Mouse (Mus musculus) stomach, embryonic 14.5 days (tissue): ENCODE results near the gene Pde4c. TPM values are rescaled to one million over a fixed set of nuclear protein-coding genes. Genes with fewer than 3 reads are reported as not detected.

Experiments
- ATAC-seq: fragments of 200-750 bp; cut with Nextera tagmentation; 2 replicates; pipeline ENCODE4 v1.8.0; 2017; ENCODE audit warnings: low read depth, moderate TSS enrichment; ENCODE audit not compliant: insufficient number of reproducible peaks, insufficient read depth, low FRiP score
- H3K27ac ChIP-seq: fragments of 300-500 bp; sonication (generic); 2 replicates; pipeline ENCODE4 v1.5.1; 2014; ENCODE audit warnings: mild to moderate bottlenecking, low read length, moderate library complexity, mixed read lengths
- H3K27me3 ChIP-seq: fragments of 300-500 bp; sonication (generic); 2 replicates; pipeline ENCODE4 v1.6.1; 2014; ENCODE audit warnings: low read length, control low read depth, mixed read lengths; ENCODE audit not compliant: control insufficient read depth, insufficient read depth
- H3K36me3 ChIP-seq: fragments of 300-500 bp; sonication (generic); 2 replicates; pipeline ENCODE4 v1.6.1; 2014; ENCODE audit warnings: mild to moderate bottlenecking, control low read depth, low read length, moderate library complexity, mixed read lengths; ENCODE audit not compliant: control insufficient read depth, insufficient read depth
- H3K4me1 ChIP-seq: fragments of 300-500 bp; sonication (generic); 2 replicates; pipeline ENCODE4 v1.6.1; 2014; ENCODE audit warnings: low read length, control low read depth, mixed read lengths; ENCODE audit not compliant: control insufficient read depth, insufficient read depth
- H3K4me2 ChIP-seq: fragments of 300-500 bp; sonication (generic); replicated peaks from 2 replicates; pipeline ENCODE4 v1.6.1; 2014; ENCODE audit warnings: low read depth, low read length, control low read depth
- H3K4me3 ChIP-seq: fragments of 300-500 bp; sonication (generic); 2 replicates; pipeline ENCODE4 v1.5.1; 2014; ENCODE audit warnings: low read depth, low read length, control low read depth
- H3K9ac ChIP-seq: fragments of 300-500 bp; sonication (generic); replicated peaks from 2 replicates; pipeline ENCODE4 v1.6.1; 2014; ENCODE audit warnings: low read depth, mild to moderate bottlenecking, control low read depth, low read length, moderate library complexity, mixed read lengths
- H3K9me3 ChIP-seq: fragments of 300-500 bp; sonication (generic); 2 replicates; pipeline ENCODE4 v1.6.1; 2016; ENCODE audit warnings: low read depth, low read length, control low read depth; ENCODE audit not compliant: control insufficient read depth
- WGBS: fragments of 180-500 bp; shearing (Covaris S2); extraction: QIAGEN DNeasy Blood & Tissue Kit; methylation state at CpG from one replicate; pipeline ENCODE4 v1.1.7; 2014; 5-methylcytosine and 5-hydroxymethylcytosine counted together
- polyA plus RNA-seq: library from polyadenylated mRNA; unstranded; fragments of >200 nt; fragmentation: Nextera tagmentation; extraction: Ambion mirVana; gene quantifications from 2 replicates; pipeline ENCODE4 v1.2.1, GENCODE M21; 2014

Gene Pde4c
- polyA plus RNA-seq, 1 experiment from 2014 or later = 0.29 TPM

DNA sequence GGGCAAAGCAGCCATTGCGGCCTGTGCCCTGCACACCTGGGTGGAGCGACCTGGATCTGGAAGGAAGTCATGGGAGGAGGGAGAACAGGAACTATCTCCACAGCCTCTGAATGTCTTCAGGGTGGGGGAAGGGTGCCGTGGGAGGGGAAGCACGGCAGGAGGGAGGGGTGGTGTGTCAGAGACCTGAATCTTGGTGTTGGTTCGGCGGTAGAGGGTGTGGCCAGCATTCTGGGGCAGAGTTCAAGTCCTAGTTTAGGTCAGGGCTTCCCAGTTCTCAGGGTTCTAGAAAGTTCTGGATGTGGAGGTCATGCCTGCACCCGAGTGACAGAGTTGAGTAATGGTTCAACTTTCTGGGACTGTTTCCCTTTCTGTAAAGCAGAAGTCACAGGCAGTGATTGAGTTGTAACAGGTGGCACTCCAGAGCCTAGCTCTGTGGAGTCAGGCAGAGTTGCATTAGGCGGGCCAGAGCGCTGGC is 3.7 kb upstream of the Pde4c start:
- 48% methylated on average over 9 of the region's 9 CpGs for WGBS
- ATAC-seq = no peak

DNA sequence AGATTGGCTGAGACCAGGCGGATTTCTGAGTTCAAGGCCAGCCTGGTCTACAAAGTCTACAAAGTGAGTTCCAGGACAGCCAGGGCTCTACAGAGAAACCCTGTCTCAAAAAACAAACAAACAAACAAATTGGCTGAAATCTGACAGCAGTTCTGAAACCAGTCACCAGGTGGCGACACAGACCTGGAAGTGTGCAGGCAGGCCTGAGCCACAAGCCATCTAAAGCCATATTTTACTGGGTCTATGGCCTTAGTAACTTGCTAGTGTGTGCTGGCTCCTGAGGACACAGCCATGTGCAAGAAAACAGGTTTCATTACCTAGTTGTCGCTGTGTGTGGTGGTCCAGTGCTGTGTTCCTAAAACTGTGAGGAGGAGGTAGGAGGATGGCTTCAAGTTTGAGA is 2.8 kb upstream of the Pde4c start:
- no peaks in the 10 kb centered on the region for H3K4me1 ChIP-seq
- no peaks in the 10 kb centered on the region for H3K36me3 ChIP-seq
- no peak overlapping the region for H3K9ac ChIP-seq
- WGBS = 2% methylated on average over 3 of the region's 3 CpGs
- no peaks in the 10 kb centered on the region for H3K27me3 ChIP-seq
- H3K4me2 ChIP-seq = no peak overlapping the region
- no peaks in the 10 kb centered on the region for H3K9me3 ChIP-seq
- no peak overlapping the region for H3K27ac ChIP-seq
- no peak overlapping the region for H3K4me3 ChIP-seq
- ATAC-seq = no peak

More for the DNA sequence above, 3.7 kb upstream of the Pde4c start:
- no peak overlapping the region for H3K9ac ChIP-seq
- no peak overlapping the region for H3K4me2 ChIP-seq
- H3K4me3 ChIP-seq = no peak overlapping the region
- no peaks in the 10 kb centered on the region for H3K4me1 ChIP-seq
- no peak overlapping the region for H3K27ac ChIP-seq
- H3K9me3 ChIP-seq = no peaks in the 10 kb centered on the region
- no peaks in the 10 kb centered on the region for H3K27me3 ChIP-seq
- no peaks in the 10 kb centered on the region for H3K36me3 ChIP-seq

DNA sequence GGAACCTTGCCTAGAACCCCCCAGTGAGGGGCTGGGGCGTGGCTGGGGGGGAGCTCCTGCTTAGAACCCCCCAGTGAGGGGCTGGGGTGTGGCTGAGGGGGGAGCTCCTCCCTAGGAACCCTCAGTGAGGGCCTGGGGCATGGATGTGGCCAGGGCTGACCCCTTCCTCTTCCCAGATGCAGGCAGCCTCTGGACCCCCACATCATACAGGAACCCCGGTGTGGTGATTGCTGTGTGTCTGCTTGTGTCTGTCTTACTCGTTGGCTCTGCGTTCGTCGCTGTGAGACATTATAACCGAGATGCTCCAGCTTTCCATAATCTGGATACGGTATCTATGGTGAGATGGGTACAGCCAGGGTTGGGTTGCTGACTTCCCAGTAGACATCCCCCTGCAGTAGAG is 1.9 kb upstream of the Pde4c start:
- Histone ChIP-seq H3K4me3 (no peak overlapping the region), H3K9ac (no peak overlapping the region; the same call in 1 of the 2 replicates), H3K36me3 (no peaks in the 10 kb centered on the region), H3K27me3 (no peaks in the 10 kb centered on the region), H3K9me3 (no peaks in the 10 kb centered on the region), H3K4me2 (no peak overlapping the region), H3K27ac (no peak overlapping the region), H3K4me1 (no peaks in the 10 kb centered on the region)
- no peak for ATAC-seq
- 83% methylated on average over 8 of the region's 8 CpGs for WGBS

DNA sequence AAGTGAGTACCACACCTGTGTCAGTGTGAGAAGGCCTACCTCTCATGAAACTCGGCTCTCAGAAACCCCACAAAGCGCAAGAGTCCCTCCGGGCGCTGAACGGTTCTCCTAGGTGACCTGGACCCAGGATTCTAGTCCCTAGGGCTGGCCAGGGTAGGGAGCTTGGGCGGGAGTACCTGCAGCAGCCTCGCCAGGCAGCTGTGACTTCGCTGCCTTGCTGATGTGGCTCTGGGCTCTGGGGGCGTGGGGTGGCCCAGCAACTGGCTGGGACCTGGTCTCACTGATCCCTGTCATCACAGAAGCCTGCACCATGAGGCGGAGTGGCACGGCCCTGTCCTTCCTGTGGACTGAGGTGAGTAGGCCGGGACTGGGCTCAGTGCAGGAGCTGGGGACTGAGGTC is 696 bp downstream of the Pde4c start:
- Histone ChIP-seq H3K27ac (no peak overlapping the region), H3K4me2 (no peak overlapping the region), H3K27me3 (0 out of 2 replicates have a peak, but pooled peaks cover 4% of the 10 kb centered on the region), H3K9me3 (no peaks in the 10 kb centered on the region), H3K36me3 (no peaks in the 10 kb centered on the region), H3K4me3 (no peak overlapping the region), H3K9ac (no peak overlapping the region), H3K4me1 (no peaks in the 10 kb centered on the region)
- ATAC-seq = no peak
- WGBS = 68% methylated on average over 12 of the region's 12 CpGs

DNA sequence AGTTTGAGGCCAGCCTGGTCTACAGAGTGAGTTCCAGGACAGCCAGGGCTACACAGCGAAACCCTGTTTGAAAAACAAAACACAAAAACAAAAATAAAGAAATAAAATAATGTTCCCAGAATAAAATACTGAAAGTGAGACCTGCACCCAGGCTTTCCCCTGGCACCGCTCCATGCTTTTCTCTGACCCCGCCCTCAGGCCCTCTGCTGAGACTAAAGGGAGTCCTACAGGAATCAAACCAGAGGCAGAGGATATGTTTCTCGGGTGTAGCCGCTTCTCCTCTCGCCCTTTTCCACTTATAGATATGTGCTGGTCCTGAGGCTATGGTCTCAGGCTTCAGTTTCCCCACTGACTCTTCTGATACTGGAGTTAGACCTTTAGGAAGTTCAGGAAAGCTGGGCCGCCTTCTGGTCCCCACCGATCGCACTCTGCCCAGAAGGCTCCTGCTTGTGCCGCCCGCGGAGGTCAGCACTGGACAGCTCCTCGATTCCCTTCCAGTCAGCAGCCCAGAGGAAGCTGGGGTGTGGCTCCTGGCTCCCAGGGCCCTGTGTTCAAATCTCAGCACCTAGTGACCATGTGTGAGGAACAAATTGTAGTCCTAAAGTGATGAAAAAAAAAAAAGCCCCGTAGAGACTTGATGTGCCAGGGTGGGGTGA is 2.4 kb downstream of the Pde4c start:
- no peak for ATAC-seq
- no peak overlapping the region for H3K4me3 ChIP-seq
- no peak overlapping the region for H3K4me2 ChIP-seq
- H3K36me3 ChIP-seq = no peaks in the 10 kb centered on the region
- WGBS = 24% methylated on average over 14 of the region's 14 CpGs
- no peaks in the 10 kb centered on the region for H3K4me1 ChIP-seq
- H3K27ac ChIP-seq = no peak overlapping the region
- no peak overlapping the region for H3K9ac ChIP-seq
- H3K27me3 ChIP-seq = 0 out of 2 replicates have a peak, but pooled peaks cover 4% of the 10 kb centered on the region
- H3K9me3 ChIP-seq = no peaks in the 10 kb centered on the region

DNA sequence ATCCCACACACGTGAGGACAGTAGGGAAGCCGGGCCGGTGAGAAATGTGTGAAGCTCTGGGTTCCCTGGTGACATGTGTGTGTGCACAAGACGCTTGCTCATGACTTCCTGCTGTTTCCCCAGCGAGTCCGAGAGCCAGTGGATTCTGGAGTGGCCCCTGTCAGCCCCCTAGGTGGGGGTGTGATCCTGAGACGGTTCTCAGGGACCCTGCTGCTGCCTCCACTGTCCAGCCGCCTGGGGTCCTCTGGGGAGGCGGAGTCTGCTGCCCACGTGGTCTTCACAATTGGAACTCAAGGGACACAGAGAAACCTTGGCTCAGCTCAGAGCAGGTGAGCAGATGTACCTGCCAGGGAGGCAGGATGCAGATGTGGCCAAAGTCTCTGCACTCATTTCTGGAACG is 3.2 kb downstream of the Pde4c start:
- H3K36me3 ChIP-seq = no peaks in the 10 kb centered on the region
- 43% methylated on average over 11 of the region's 11 CpGs for WGBS
- no peaks in the 10 kb centered on the region for H3K4me1 ChIP-seq
- no peak overlapping the region for H3K9ac ChIP-seq
- H3K4me3 ChIP-seq = no peak overlapping the region
- no peak overlapping the region for H3K4me2 ChIP-seq
- H3K27me3 ChIP-seq = 0 out of 2 replicates have a peak, but pooled peaks cover 4% of the 10 kb centered on the region
- ATAC-seq = no peak
- no peaks in the 10 kb centered on the region for H3K9me3 ChIP-seq
- H3K27ac ChIP-seq = no peak overlapping the region

DNA sequence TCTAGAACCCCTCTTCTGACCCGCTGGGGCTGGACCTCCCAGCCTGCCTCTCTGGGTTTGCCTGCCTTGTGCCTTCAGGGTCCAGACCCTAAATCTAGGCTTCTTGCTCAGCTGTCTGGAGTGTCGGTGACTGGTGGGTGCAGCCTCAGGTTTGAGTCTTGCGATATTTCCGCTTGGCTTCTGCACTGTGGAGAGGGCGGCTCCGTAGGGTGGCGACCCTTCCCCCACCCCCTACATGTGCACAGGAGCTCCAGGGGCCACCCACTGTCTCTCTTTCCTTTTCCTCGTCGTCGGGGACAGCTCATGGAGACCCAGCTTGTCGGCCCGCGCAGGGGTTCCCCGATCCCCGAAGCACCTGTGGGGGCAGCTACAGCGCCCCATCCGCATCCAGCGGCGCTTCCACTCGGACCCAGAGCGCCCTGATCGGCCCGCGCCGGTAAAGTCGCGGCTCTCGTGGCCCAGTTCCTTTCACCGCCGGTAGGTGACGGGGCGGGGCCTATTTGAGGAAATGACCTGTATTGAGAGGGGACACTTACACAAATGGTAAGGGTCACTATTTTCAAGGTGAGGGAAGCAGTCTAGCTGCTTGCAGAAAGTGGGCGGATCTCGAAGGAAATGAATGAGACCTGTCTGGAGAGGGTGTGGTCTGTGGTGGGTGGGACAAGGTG is 6.4 kb downstream of the Pde4c start:
- H3K4me1 ChIP-seq = no peaks in the 10 kb centered on the region
- 0 out of 2 replicates have a peak, but pooled peaks have one; percentile 54 for ATAC-seq
- H3K4me2 ChIP-seq = peak overlapping the region; percentile 39
- H3K27ac ChIP-seq = no peak overlapping the region
- H3K9ac ChIP-seq = no peak overlapping the region
- no peaks in the 10 kb centered on the region for H3K36me3 ChIP-seq
- H3K27me3 ChIP-seq = 0 out of 2 replicates have a peak, but pooled peaks cover 4% of the 10 kb centered on the region
- H3K9me3 ChIP-seq = no peaks in the 10 kb centered on the region
- WGBS = 4% methylated on average over 34 of the region's 34 CpGs
- peak overlapping the region; percentile 20; the same call in 1 of the 2 replicates for H3K4me3 ChIP-seq

DNA sequence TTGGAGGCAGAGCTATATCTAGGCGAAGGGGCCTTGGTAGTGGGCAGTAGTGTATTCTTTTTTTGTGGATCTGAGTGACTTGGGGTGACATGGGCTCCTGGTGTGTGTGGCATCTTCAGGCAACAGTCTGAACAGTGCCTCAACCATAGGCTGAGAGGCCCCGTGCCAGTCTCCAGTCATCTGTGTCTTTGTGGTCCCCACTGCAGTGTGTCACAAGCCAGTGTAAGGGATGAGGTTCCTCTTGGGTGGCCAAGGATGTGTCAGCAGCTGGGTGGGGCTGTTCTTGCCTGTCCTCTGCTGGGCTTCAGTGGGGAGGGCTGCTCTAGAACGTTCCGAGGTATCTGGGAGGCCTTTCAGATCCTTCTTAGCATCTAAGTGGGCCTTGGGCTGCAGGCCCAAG is 7.4 kb downstream of the Pde4c start:
- Histone ChIP-seq H3K4me2 (no peak overlapping the region), H3K9ac (no peak overlapping the region), H3K4me1 (no peaks in the 10 kb centered on the region), H3K36me3 (no peaks in the 10 kb centered on the region), H3K9me3 (no peaks in the 10 kb centered on the region), H3K27ac (no peak overlapping the region), H3K4me3 (no peak overlapping the region), H3K27me3 (0 out of 2 replicates have a peak, but pooled peaks cover 4% of the 10 kb centered on the region)
- no peak for ATAC-seq
- 85% methylated on average over 4 of the region's 4 CpGs for WGBS
